Mouse (Mus musculus) CH12.LX (cell line): ENCODE data around the gene Medag.

Experiments used
- CTCF ChIP-seq, 2 experiments: IDR thresholded peaks in 1 of 2; conservative IDR thresholded peaks in 1 of 2; 2 replicates each; pipeline ENCODE4 v1.5.1; 2011 to 2012; ENCODE audit warnings: low read depth in 2 of 2, low read length in 2 of 2, improper control_type of control experiment in 1 of 2, inconsistent platforms in 1 of 2, mild to moderate bottlenecking in 1 of 2, moderate library complexity in 1 of 2
- E2F4 ChIP-seq: IDR thresholded peaks from 2 replicates; pipeline ENCODE4 v1.6.1; 2011; ENCODE audit warnings: low read depth, low read length, improper control_type of control experiment; ENCODE audit not compliant: insufficient replicate concordance
- EP300 ChIP-seq: IDR thresholded peaks from 2 replicates; pipeline ENCODE4 v1.6.1; 2011; ENCODE audit warnings: low read length, improper control_type of control experiment
- IRF4 ChIP-seq: IDR thresholded peaks from 2 replicates; pipeline ENCODE4 v1.6.1; 2014; ENCODE audit warnings: low read depth, mild to moderate bottlenecking, inconsistent platforms, low read length, improper control_type of control experiment
- MAX ChIP-seq: IDR thresholded peaks from 2 replicates; pipeline ENCODE4 v1.6.1; 2011; ENCODE audit warnings: low read length, improper control_type of control experiment
- MYC ChIP-seq: IDR thresholded peaks from 2 replicates; pipeline ENCODE4 v1.6.1; 2011; ENCODE audit warnings: low read depth, mild to moderate bottlenecking, improper control_type of control experiment, low read length
- POLR2A ChIP-seq: IDR thresholded peaks from 2 replicates; pipeline ENCODE4 v1.6.1; 2011; ENCODE audit warnings: low read depth, mild to moderate bottlenecking, improper control_type of control experiment, low read length
- UBTF ChIP-seq: IDR thresholded peaks from 2 replicates; pipeline ENCODE4 v1.6.1; 2012; ENCODE audit warnings: low read depth, mild to moderate bottlenecking, inconsistent platforms, low read length, improper control_type of control experiment, moderate library complexity
- ZC3H11A ChIP-seq: IDR thresholded peaks from 2 replicates; pipeline ENCODE4 v1.6.1; 2012; ENCODE audit warnings: low read depth, mild to moderate bottlenecking, inconsistent platforms, low read length, improper control_type of control experiment
- ZKSCAN1 ChIP-seq: IDR thresholded peaks from 2 replicates; pipeline ENCODE4 v1.6.1; 2012; ENCODE audit warnings: low read depth, inconsistent platforms, low read length, improper control_type of control experiment, borderline replicate concordance

GRCm38 (mm10) chr5:149391574-149392375 is 19.8 kb upstream of the Medag start:
- TF ChIP-seq POLR2A = no peak
- TF ChIP-seq CTCF (conservative IDR thresholded peaks at IDR 0.05 in 1 of 2, IDR thresholded peaks at IDR 0.05 in 1 of 2; ENCODE audit: low read depth in 2 of 2, low read length in 2 of 2) = no peak
- TF ChIP-seq UBTF = no peak
- no peak for TF ChIP-seq E2F4
- peak; percentile 50; the same call in 1 of the 2 replicates for TF ChIP-seq EP300
- TF ChIP-seq ZKSCAN1 = no peak
- no peak for TF ChIP-seq MYC
- TF ChIP-seq ZC3H11A = no peak
- TF ChIP-seq MAX = no peak
- TF ChIP-seq IRF4 = peak; percentile 32; the same call in 1 of the 2 replicates
